Mouse (Mus musculus): Measurements from ENCODE around the gene Taar8a.
A peak's percentile ranks its signal among the peaks of the same experiment; 100 is the strongest.
"Not testable (repeated sequence)": the region's sequence is repeated elsewhere in the genome, so short reads cannot be mapped to it uniquely, and the experiment has no call there.

Gene Taar8a

GRCm38 (mm10) chr10:24076200-24076599 lies at the start of gene Taar8a:
Taar8a (plus strand) TSS chr10:24076500.
- not testable (repeated sequence) for DNase-seq (ENCODE audit: low read depth, low spot score)

GRCm38 (mm10) chr10:24026922-24027321 lies 49.4 kb upstream of the Taar8a start, which contains the start of gene Taar7d:
Taar7d (plus strand) TSS chr10:24027222.
- DNase-seq (ENCODE audit: low read depth, low spot score), result no peak

GRCm38 (mm10) chr10:24031347-24031746 lies 45.0 kb upstream of the Taar8a start:
- no peak for DNase-seq (ENCODE audit: low read depth, low spot score)

GRCm38 (mm10) chr10:24037314-24037713 lies 39.0 kb upstream of the Taar8a start, which contains the start of gene Taar7e:
Taar7e (plus strand) TSS chr10:24037614.
- no peak for DNase-seq (ENCODE audit: low read depth, low spot score)

GRCm38 (mm10) chr10:24040120-24040869 lies 36.0 kb upstream of the Taar8a start:
- no peak for DNase-seq (ENCODE audit: low read depth, low spot score)

GRCm38 (mm10) chr10:24049210-24049609 lies 27.1 kb upstream of the Taar8a start, which contains the start of gene Taar7f:
Taar7f (plus strand) TSS chr10:24049510.
- DNase-seq (ENCODE audit: low read depth, low spot score), result no peak

GRCm38 (mm10) chr10:24052039-24052438 lies 24.3 kb upstream of the Taar8a start:
- no peak for DNase-seq (ENCODE audit: low read depth, low spot score)

GRCm38 (mm10) chr10:24058986-24059385 lies 17.3 kb upstream of the Taar8a start:
- no peak for DNase-seq (ENCODE audit: low read depth, low spot score)

- DNase-seq (ENCODE audit: low read depth, low spot score), result not testable (repeated sequence)
Measured at GRCm38 (mm10) chr10:24074751-24075150, 1.5 kb upstream of the Taar8a start.

GRCm38 (mm10) chr10:24080166-24080565 lies 3.9 kb downstream of the Taar8a start:
- DNase-seq (ENCODE audit: low read depth, low spot score), result peak; percentile 47

- no peak for DNase-seq (ENCODE audit: low read depth, low spot score)
Measured at GRCm38 (mm10) chr10:24085936-24086335, 9.6 kb downstream of the Taar8a start.

- DNase-seq (ENCODE audit: low read depth, low spot score), result no peak
Measured at GRCm38 (mm10) chr10:24086555-24086954, 10.3 kb downstream of the Taar8a start.

- no peak for DNase-seq (ENCODE audit: low read depth, low spot score)
Measured at GRCm38 (mm10) chr10:24087168-24087567, 10.9 kb downstream of the Taar8a start.

GRCm38 (mm10) chr10:24092194-24092593 lies 15.9 kb downstream of the Taar8a start, which contains the start of gene Taar8b:
Taar8b (minus strand) TSS chr10:24092294.
- no peak for DNase-seq (ENCODE audit: low read depth, low spot score)

GRCm38 (mm10) chr10:24097010-24097409 lies 20.7 kb downstream of the Taar8a start:
- not testable (repeated sequence) for DNase-seq (ENCODE audit: low read depth, low spot score)

- DNase-seq (ENCODE audit: low read depth, low spot score), result not testable (repeated sequence)
Measured at GRCm38 (mm10) chr10:24101812-24102211, 25.5 kb downstream of the Taar8a start, which contains the start of gene Taar8c. Taar8c (minus strand) TSS chr10:24101912.

- not testable (repeated sequence) for DNase-seq (ENCODE audit: low read depth, low spot score)
Measured at GRCm38 (mm10) chr10:24103299-24103698, 27.0 kb downstream of the Taar8a start.

- no peak for DNase-seq (ENCODE audit: low read depth, low spot score)
Measured at GRCm38 (mm10) chr10:24107747-24108146, 31.4 kb downstream of the Taar8a start.

- no peak for DNase-seq (ENCODE audit: low read depth, low spot score)
Measured at GRCm38 (mm10) chr10:24108236-24108635, 31.9 kb downstream of the Taar8a start.

GRCm38 (mm10) chr10:24109434-24109833 lies 33.1 kb downstream of the Taar8a start, which contains the start of gene Taar9:
Taar9 (minus strand) TSS chr10:24109534.
- not testable (repeated sequence) for DNase-seq (ENCODE audit: low read depth, low spot score)

- peak; percentile 54 for DNase-seq (ENCODE audit: low read depth, low spot score)
Measured at GRCm38 (mm10) chr10:24111116-24111778, 34.9 kb downstream of the Taar8a start.

Data from forelimb bud, embryonic 11.5 days (tissue).